Mouse (Mus musculus): ENCODE data around the gene Grm5.

- TF ChIP-seq CTCF (IDR thresholded peaks at IDR 0.05; ENCODE audit: control insufficient read depth, insufficient read depth, insufficient read length) (no peak), MYOD1 (IDR thresholded peaks at IDR 0.05; ENCODE audit: control insufficient read depth, insufficient read length, low read depth) (no peak), CEBPB (IDR thresholded peaks at IDR 0.05; ENCODE audit: low read depth) (no peak), USF1 (IDR thresholded peaks at IDR 0.05; ENCODE audit: low read depth) (no peak)
Observed at GRCm38 (mm10) chr7:87718631-87719030, 134.7 kb downstream of the Grm5 start.

Measured in C2C12 (cell line).